Mouse (Mus musculus) kidney, embryonic 16.5 days (tissue): ENCODE data around the gene Nmur1. TPM values are rescaled to one million over a fixed set of nuclear protein-coding genes. Genes with fewer than 3 reads are reported as not detected.

Experiments
- ATAC-seq: fragments of 200-750 bp; cut with Nextera tagmentation; 2 replicates; pipeline ENCODE4 v1.8.0; 2017; ENCODE audit warnings: moderate TSS enrichment; ENCODE audit not compliant: low FRiP score, low TSS enrichment
- H3K27ac ChIP-seq: fragments of 300-500 bp; sonication (generic); 2 replicates; pipeline ENCODE4 v1.5.1; 2014; ENCODE audit warnings: low read length
- H3K27me3 ChIP-seq: fragments of 300-500 bp; sonication (generic); 2 replicates; pipeline ENCODE4 v1.6.1; 2014; ENCODE audit warnings: low read length, control low read depth, mixed read lengths; ENCODE audit not compliant: insufficient read depth
- H3K36me3 ChIP-seq: fragments of 300-500 bp; sonication (generic); 2 replicates; pipeline ENCODE4 v1.6.1; 2014; ENCODE audit warnings: low read length, control low read depth, mixed read lengths; ENCODE audit not compliant: insufficient read depth
- H3K4me1 ChIP-seq: fragments of 300-500 bp; sonication (generic); 2 replicates; pipeline ENCODE4 v1.6.1; 2014; ENCODE audit warnings: low read length, control low read depth, mixed read lengths; ENCODE audit not compliant: insufficient read depth
- H3K4me2 ChIP-seq: fragments of 300-500 bp; sonication (generic); replicated peaks from 2 replicates; pipeline ENCODE4 v1.6.1; 2014; ENCODE audit warnings: low read depth, low read length
- H3K4me3 ChIP-seq: fragments of 300-500 bp; sonication (generic); 2 replicates; pipeline ENCODE4 v1.5.1; 2014; ENCODE audit warnings: mild to moderate bottlenecking, low read length
- H3K9ac ChIP-seq: fragments of 300-500 bp; sonication (generic); replicated peaks from 2 replicates; pipeline ENCODE4 v1.6.1; 2014; ENCODE audit warnings: low read length
- H3K9me3 ChIP-seq: fragments of 300-500 bp; sonication (generic); 2 replicates; pipeline ENCODE4 v1.6.1; 2016; ENCODE audit warnings: low read length, control low read depth
- WGBS: fragments of 180-500 bp; shearing (Covaris S2); extraction: QIAGEN DNeasy Blood & Tissue Kit; methylation state at CpG from one replicate; pipeline ENCODE4 v1.1.7; 2014; 5-methylcytosine and 5-hydroxymethylcytosine counted together
- polyA plus RNA-seq: library from polyadenylated mRNA; unstranded; fragments of >200 nt; fragmentation: Nextera tagmentation; extraction: Ambion mirVana; gene quantifications from 2 replicates; pipeline ENCODE4 v1.2.1, GENCODE M21; 2015

Nmur1 gene
- polyA plus RNA-seq, 1 experiment from 2014 or later: 0.12 TPM

GRCm38 (mm10) chr1:86434001-86434400, 8.0 kb upstream of the Nmur1 start:
- ATAC-seq: peak; percentile 69
- H3K4me3 ChIP-seq: peak overlapping the region; percentile 55
- no peaks in the 10 kb centered on the region for H3K36me3 ChIP-seq
- peak overlapping the region; percentile 99 for H3K27ac ChIP-seq
- peak overlapping the region; percentile 73 for H3K9ac ChIP-seq
- H3K27me3 ChIP-seq: no peaks in the 10 kb centered on the region
- no peaks in the 10 kb centered on the region for H3K9me3 ChIP-seq
- peaks cover 39% of the 10 kb centered on the region for H3K4me1 ChIP-seq
- 1% methylated on average over 12 of the region's 12 CpGs for whole genome bisulfite sequencing
- H3K4me2 ChIP-seq: peak overlapping the region; percentile 84

DNA sequence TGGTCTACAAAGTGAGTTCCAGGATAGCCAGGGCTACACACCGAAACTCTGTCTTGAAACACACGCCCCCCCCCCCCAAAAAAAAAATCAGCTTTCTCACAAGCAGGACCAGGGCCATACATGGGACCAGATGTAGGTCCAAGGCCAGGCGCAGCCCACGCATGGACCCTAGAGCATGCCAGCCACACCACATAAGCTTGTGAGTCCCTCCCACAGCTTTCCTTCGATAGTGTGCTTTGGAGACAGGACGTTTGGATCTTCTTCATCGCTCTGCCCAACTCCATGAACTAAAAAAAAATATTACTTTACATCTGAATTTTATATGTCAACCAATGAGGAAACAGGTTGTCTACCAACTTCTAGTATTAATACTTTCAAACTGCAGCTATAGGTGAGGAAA, 7.3 kb upstream of the Nmur1 start:
- Histone ChIP-seq H3K4me1 (peaks cover 39% of the 10 kb centered on the region), H3K9me3 (no peaks in the 10 kb centered on the region), H3K27ac (peak overlapping the region; percentile 99), H3K9ac (peak overlapping the region; percentile 73), H3K4me3 (no peak overlapping the region), H3K4me2 (no peak overlapping the region), H3K36me3 (no peaks in the 10 kb centered on the region), H3K27me3 (no peaks in the 10 kb centered on the region)
- ATAC-seq: no peak
- WGBS: 57% methylated on average over 7 of the region's 7 CpGs

DNA sequence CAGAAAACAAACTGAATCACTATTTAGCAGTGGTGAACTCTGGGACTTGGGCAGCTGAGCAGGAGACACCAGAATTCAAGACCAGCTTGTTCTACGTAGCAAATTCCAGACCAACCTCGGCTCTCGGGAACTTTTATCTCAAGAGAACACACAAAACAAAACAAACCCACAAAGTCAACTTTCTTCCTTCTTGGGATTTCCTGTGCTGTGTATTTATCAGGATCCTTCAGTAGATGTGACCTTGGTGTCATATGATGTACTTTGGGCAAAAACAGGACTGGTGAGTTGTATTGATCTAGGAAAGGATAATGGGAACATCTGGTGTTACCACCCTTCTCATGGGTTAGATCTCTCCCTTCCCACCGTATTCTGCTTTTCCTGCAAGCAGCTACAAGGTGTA, 6.8 kb upstream of the Nmur1 start:
- Histone ChIP-seq H3K4me2 (no peak overlapping the region), H3K36me3 (no peaks in the 10 kb centered on the region), H3K4me1 (peaks cover 34% of the 10 kb centered on the region), H3K27ac (no peak overlapping the region), H3K27me3 (no peaks in the 10 kb centered on the region), H3K4me3 (no peak overlapping the region), H3K9ac (no peak overlapping the region), H3K9me3 (no peaks in the 10 kb centered on the region)
- WGBS: 75% methylated on average over 4 of the region's 4 CpGs
- no peak for ATAC-seq

DNA sequence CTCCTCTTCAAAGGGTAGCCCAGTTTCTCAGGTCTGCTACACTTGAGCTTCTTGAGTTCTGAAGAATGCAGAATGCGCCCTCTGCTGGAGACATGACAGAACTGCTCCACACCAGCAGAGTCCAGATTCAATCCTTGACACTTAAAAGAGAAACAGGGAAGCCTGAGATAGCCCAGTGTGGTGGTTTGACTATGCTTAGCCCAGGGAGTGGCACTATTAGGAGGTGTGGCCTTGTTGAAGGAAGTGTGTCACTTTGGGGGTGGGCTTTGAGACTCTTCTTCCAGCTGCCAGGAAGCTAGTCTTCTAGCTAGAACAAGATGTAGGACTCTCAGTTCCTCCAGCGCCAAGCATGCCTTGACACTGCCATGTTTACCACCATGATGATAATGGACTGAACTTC, 4.0 kb upstream of the Nmur1 start:
- peaks cover 15% of the 10 kb centered on the region for H3K4me1 ChIP-seq
- no peak for ATAC-seq
- H3K4me3 ChIP-seq: no peak overlapping the region
- no peaks in the 10 kb centered on the region for H3K36me3 ChIP-seq
- no peak overlapping the region for H3K9ac ChIP-seq
- H3K27me3 ChIP-seq: no peaks in the 10 kb centered on the region
- H3K9me3 ChIP-seq: no peaks in the 10 kb centered on the region
- no peak overlapping the region for H3K4me2 ChIP-seq
- no peak overlapping the region for H3K27ac ChIP-seq
- 44% methylated on average over 2 of the region's 2 CpGs for WGBS

- Histone ChIP-seq H3K4me2 (no peak overlapping the region), H3K27ac (no peak overlapping the region), H3K4me1 (0 out of 2 replicates have a peak, but pooled peaks cover 6% of the 10 kb centered on the region), H3K36me3 (no peaks in the 10 kb centered on the region), H3K4me3 (no peak overlapping the region), H3K9me3 (no peaks in the 10 kb centered on the region), H3K27me3 (no peaks in the 10 kb centered on the region), H3K9ac (no peak overlapping the region)
- no peak for ATAC-seq
- WGBS: 24% methylated on average over 11 of the region's 11 CpGs
Measured at GRCm38 (mm10) chr1:86424835-86425547, 1.0 kb downstream of the Nmur1 start.

DNA sequence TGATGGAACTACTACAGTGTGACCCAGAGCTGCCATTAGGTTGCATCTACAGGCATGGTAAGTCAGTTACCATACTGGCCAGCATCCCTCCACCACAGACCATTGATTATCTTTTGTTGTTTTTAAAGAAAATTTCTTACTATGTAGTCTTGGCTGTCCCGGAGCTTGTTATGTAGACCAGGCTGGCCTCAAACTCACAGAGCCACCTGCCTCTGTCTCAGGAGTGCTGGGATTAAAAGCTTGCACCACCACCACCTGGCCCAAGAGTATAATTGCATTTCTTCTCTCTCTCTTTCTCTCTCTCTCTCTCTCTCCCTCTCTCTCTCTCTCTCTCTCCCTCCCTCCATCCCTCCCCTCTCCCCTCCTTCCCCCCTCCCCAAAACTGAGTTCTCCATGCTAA, 1.7 kb downstream of the Nmur1 start:
- WGBS: 82% methylated on average over 1 of the region's 1 CpGs
- Histone ChIP-seq H3K27me3 (no peaks in the 10 kb centered on the region), H3K4me1 (0 out of 2 replicates have a peak, but pooled peaks cover 6% of the 10 kb centered on the region), H3K27ac (no peak overlapping the region), H3K9me3 (no peaks in the 10 kb centered on the region), H3K4me2 (no peak overlapping the region), H3K36me3 (no peaks in the 10 kb centered on the region), H3K9ac (no peak overlapping the region), H3K4me3 (no peak overlapping the region)
- no peak for ATAC-seq

- Histone ChIP-seq H3K4me1 (0 out of 2 replicates have a peak, but pooled peaks cover 6% of the 10 kb centered on the region), H3K4me2 (no peak overlapping the region)
- 74% methylated on average over 5 of the region's 5 CpGs for WGBS
Measured at GRCm38 (mm10) chr1:86423879-86424278, 2.1 kb downstream of the Nmur1 start.

GRCm38 (mm10) chr1:86421007-86421406, 5.0 kb downstream of the Nmur1 start:
- no peak overlapping the region for H3K27ac ChIP-seq
- H3K4me3 ChIP-seq: no peak overlapping the region
- H3K9me3 ChIP-seq: no peaks in the 10 kb centered on the region
- 45% methylated on average over 10 of the region's 10 CpGs for WGBS
- H3K27me3 ChIP-seq: no peaks in the 10 kb centered on the region
- no peaks in the 10 kb centered on the region for H3K36me3 ChIP-seq
- H3K4me1 ChIP-seq: 0 out of 2 replicates have a peak, but pooled peaks cover 6% of the 10 kb centered on the region
- H3K4me2 ChIP-seq: no peak overlapping the region
- ATAC-seq: no peak
- H3K9ac ChIP-seq: no peak overlapping the region

More at GRCm38 (mm10) chr1:86423879-86424278, 2.1 kb downstream of the Nmur1 start:
- no peak overlapping the region for H3K9ac ChIP-seq
- no peaks in the 10 kb centered on the region for H3K36me3 ChIP-seq
- no peaks in the 10 kb centered on the region for H3K9me3 ChIP-seq
- no peak for ATAC-seq
- H3K4me3 ChIP-seq: no peak overlapping the region
- no peak overlapping the region for H3K27ac ChIP-seq
- H3K27me3 ChIP-seq: no peaks in the 10 kb centered on the region

DNA sequence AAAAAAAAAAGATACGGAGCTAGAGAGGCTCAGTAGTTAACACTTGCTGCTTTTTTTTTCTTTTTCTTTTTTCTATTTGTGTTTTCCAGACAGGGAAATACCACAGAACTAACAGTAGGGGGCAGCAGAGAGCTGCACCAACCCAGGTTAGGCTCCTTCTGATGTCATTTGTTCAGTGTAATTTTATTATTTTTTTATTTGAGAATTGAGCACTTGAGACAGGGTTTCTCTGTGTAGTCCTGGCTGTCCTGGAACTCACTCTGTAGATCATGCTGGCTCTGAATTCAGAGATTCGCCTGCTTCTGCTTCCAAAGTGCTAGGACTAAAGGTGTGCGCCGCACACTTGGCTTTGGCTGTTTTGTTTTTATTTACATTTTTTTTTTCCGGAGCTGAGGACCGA, 9.7 kb downstream of the Nmur1 start:
- H3K9ac ChIP-seq: no peak overlapping the region
- no peaks in the 10 kb centered on the region for H3K36me3 ChIP-seq
- H3K4me2 ChIP-seq: no peak overlapping the region
- H3K27me3 ChIP-seq: no peaks in the 10 kb centered on the region
- H3K27ac ChIP-seq: no peak overlapping the region
- H3K4me3 ChIP-seq: no peak overlapping the region
- no peaks in the 10 kb centered on the region for H3K9me3 ChIP-seq
- H3K4me1 ChIP-seq: 0 out of 2 replicates have a peak, but pooled peaks cover 6% of the 10 kb centered on the region
- WGBS: 64% methylated on average over 6 of the region's 6 CpGs
- no peak for ATAC-seq

GRCm38 (mm10) chr1:86415612-86416184, 10.3 kb downstream of the Nmur1 start:
- H3K36me3 ChIP-seq: no peaks in the 10 kb centered on the region
- no peak overlapping the region for H3K9ac ChIP-seq
- H3K27me3 ChIP-seq: no peaks in the 10 kb centered on the region
- H3K4me2 ChIP-seq: no peak overlapping the region
- peak; percentile 57 for ATAC-seq
- H3K9me3 ChIP-seq: no peaks in the 10 kb centered on the region
- H3K4me3 ChIP-seq: no peak overlapping the region
- no peak overlapping the region for H3K27ac ChIP-seq
- 58% methylated on average over 7 of the region's 7 CpGs for WGBS
- no peaks in the 10 kb centered on the region for H3K4me1 ChIP-seq
